Mouse (Mus musculus) E14TG2a.4 (cell line): Measurements from ENCODE around the gene Lsg1.

Experiments
- H3K27me3 ChIP-seq: 2 replicates; pipeline ENCODE4 v1.6.1; 2014; ENCODE audit warnings: low read length, control low read depth; ENCODE audit not compliant: insufficient read depth
- H3K36me3 ChIP-seq: 2 replicates; pipeline ENCODE4 v1.6.1; 2014; ENCODE audit warnings: low read length, control low read depth; ENCODE audit not compliant: insufficient read depth
- H3K4me1 ChIP-seq: replicated peaks from 2 replicates; pipeline ENCODE4 v1.6.1; 2014; ENCODE audit warnings: low read depth, low read length, control low read depth
- H3K4me3 ChIP-seq: replicated peaks from 2 replicates; pipeline ENCODE4 v1.5.1; 2014; ENCODE audit warnings: mild to moderate bottlenecking, low read length
- H3K9me3 ChIP-seq: 2 replicates; pipeline ENCODE4 v1.6.1; 2014; ENCODE audit warnings: low read length, control low read depth
- CTCF ChIP-seq: conservative IDR thresholded peaks from 2 replicates; pipeline ENCODE4 v1.5.1; 2014; ENCODE audit warnings: low read length
- NANOG ChIP-seq: IDR thresholded peaks from 2 replicates; pipeline ENCODE4 v1.6.1; 2014; ENCODE audit warnings: borderline replicate concordance, low read length, mixed read lengths
- POU5F1 ChIP-seq: IDR thresholded peaks from 2 replicates; pipeline ENCODE4 v1.6.1; 2014; ENCODE audit warnings: low read length, borderline replicate concordance

The Lsg1 gene

DNA sequence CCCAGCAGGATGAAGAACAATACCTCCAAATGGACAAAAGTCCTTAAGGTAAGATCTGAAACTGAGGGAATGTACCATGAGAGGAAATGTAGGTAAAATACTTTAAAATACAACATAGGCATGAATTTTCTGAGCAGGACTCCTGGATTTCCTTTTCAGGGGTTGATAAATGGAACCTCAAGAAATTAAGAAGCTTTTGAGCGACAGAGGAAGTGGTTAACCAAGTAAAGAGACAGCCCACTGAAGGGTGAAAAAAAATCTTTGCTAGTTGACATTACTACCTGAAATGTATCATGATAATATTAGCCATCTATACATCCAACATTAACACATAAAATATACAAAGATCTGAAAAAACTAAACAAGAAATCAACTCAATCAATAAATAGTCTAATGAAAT is 52.3 kb downstream of the Lsg1 start:
- TF ChIP-seq CTCF (no peak), POU5F1 (no peak), NANOG (no peak)
- Histone ChIP-seq H3K9me3 (no peaks in the 10 kb centered on the region), H3K4me3 (no peak overlapping the region), H3K36me3 (no peaks in the 10 kb centered on the region), H3K27me3 (no peaks in the 10 kb centered on the region), H3K4me1 (peaks cover 21% of the 10 kb centered on the region)

- Histone ChIP-seq H3K36me3 (no peaks in the 10 kb centered on the region), H3K4me3 (no peak overlapping the region), H3K27me3 (no peaks in the 10 kb centered on the region), H3K9me3 (no peaks in the 10 kb centered on the region), H3K4me1 (peaks cover 6% of the 10 kb centered on the region; the same call in 1 of the 2 replicates)
- TF ChIP-seq NANOG (no peak), CTCF (no peak), POU5F1 (no peak)
Measured at GRCm38 (mm10) chr16:30533592-30533991, 53.8 kb downstream of the Lsg1 start.

DNA sequence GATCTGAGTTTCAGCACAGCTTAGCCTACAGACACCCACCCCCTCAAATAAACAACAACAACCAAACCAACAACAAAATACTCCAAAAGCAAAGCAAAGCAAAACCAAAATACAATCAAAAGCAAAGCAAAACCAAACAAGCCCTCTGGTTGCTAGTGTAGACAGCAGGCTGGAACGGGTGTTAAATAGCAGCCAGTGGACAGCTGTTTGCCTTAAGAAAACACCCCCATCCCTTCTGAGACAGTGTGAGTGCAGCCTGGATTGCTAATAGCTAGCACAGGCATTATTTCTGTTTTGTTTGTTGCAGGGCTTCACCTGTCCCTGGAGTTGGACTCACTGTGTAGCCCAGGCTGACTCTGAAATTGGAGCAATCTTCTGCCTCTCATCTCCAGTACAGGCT is 54.5 kb downstream of the Lsg1 start:
- H3K4me1 ChIP-seq, result peaks cover 5% of the 10 kb centered on the region; the same call in 1 of the 2 replicates
- H3K9me3 ChIP-seq, result no peaks in the 10 kb centered on the region
- TF ChIP-seq CTCF, result no peak
- no peak for TF ChIP-seq NANOG
- no peak for TF ChIP-seq POU5F1
- no peak overlapping the region for H3K4me3 ChIP-seq
- no peaks in the 10 kb centered on the region for H3K27me3 ChIP-seq
- H3K36me3 ChIP-seq, result no peaks in the 10 kb centered on the region

DNA sequence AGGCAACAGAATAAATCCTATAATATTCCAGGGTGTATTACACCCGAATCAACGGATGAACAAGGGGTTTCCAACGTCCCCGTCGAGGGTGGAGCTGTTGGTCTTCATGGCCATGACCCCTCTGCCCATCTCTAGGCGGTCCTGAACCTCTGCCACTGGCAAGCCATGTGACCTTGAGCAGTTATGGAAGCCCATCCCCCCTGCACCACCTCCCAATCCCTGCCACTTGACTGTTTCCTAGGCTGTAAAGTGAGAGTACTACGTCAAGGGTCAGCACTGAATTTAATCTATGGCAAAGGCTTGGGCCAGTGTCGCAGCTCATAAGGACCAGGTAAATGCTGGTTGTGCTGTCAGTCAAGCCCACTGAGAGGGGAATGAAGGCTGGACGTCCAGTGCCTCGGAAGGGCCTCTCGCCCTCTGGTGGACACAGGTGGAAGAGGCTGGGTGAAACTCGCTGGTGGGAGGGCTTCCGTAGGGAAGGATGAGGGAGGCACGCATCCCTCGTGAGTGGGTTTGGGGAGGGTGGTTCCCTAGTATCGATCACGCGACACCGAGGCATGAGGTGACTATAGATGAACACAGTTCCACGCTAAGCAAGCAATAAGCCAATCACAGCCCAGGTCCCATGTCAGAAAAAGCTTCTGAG is 55.5 kb downstream of the Lsg1 start:
- TF ChIP-seq CTCF (peak; percentile 72), NANOG (no peak)
- Histone ChIP-seq H3K4me1 (peaks cover 5% of the 10 kb centered on the region; the same call in 1 of the 2 replicates), H3K4me3 (no peak overlapping the region), H3K27me3 (no peaks in the 10 kb centered on the region), H3K9me3 (no peaks in the 10 kb centered on the region), H3K36me3 (no peaks in the 10 kb centered on the region)

- Histone ChIP-seq H3K4me1 (peaks cover 5% of the 10 kb centered on the region; the same call in 1 of the 2 replicates), H3K9me3 (no peaks in the 10 kb centered on the region), H3K4me3 (no peak overlapping the region), H3K36me3 (no peaks in the 10 kb centered on the region), H3K27me3 (no peaks in the 10 kb centered on the region)
- no peak for TF ChIP-seq NANOG
- peak; percentile 63 for TF ChIP-seq CTCF
Measured at GRCm38 (mm10) chr16:30530815-30531214, 56.6 kb downstream of the Lsg1 start.

DNA sequence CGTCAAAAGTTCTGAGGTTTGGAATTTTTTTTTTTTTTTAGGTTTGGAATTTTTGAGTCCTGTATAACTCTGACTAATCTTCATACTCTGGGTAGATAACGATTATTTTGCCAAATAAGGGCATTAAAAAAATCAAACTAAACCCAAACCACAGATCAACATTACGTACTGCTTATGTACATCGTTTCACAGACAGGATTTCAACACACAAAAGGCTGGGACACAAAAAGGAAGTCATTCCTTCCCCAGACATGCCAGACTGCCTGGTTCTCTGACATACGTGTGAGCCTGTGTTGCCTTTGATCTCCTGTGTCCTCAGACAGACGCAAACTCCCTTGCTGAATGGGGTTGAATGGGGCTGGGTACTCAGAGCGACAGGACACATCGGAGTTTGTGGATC is 59.0 kb downstream of the Lsg1 start:
- no peaks in the 10 kb centered on the region for H3K9me3 ChIP-seq
- no peaks in the 10 kb centered on the region for H3K36me3 ChIP-seq
- peaks cover 13% of the 10 kb centered on the region for H3K4me1 ChIP-seq
- TF ChIP-seq NANOG, result no peak
- TF ChIP-seq CTCF, result no peak
- no peak for TF ChIP-seq POU5F1
- no peaks in the 10 kb centered on the region for H3K27me3 ChIP-seq
- H3K4me3 ChIP-seq, result no peak overlapping the region

DNA sequence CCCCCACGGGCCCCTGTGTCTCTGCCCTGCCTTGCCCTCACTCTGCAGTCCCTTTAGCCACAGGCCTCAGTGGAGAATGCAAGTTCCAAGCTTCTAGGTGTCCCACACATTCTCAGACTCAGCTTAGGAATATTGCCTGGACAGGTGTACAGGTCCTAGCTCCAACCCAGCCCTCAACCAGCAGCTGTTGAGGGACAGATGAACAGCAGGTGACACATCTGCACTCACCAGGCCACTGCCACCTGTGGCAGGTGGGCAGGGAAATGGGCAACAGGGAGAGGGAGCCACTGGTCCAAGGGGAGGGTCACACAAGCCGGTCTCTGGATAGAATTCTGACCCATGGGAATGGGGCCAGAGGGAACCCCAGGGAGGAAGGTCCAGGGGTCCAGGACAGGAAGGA is 59.5 kb downstream of the Lsg1 start:
- H3K4me3 ChIP-seq, result no peak overlapping the region
- no peaks in the 10 kb centered on the region for H3K36me3 ChIP-seq
- peaks cover 18% of the 10 kb centered on the region for H3K4me1 ChIP-seq
- no peaks in the 10 kb centered on the region for H3K9me3 ChIP-seq
- H3K27me3 ChIP-seq, result no peaks in the 10 kb centered on the region
- TF ChIP-seq NANOG (no peak), CTCF (no peak), POU5F1 (no peak)

- TF ChIP-seq NANOG (no peak), POU5F1 (no peak), CTCF (no peak)
Measured at GRCm38 (mm10) chr16:30525756-30526155, 61.6 kb downstream of the Lsg1 start.

GRCm38 (mm10) chr16:30524481-30524880 is 62.9 kb downstream of the Lsg1 start:
- Histone ChIP-seq H3K36me3 (no peaks in the 10 kb centered on the region), H3K9me3 (no peaks in the 10 kb centered on the region), H3K27me3 (no peaks in the 10 kb centered on the region), H3K4me3 (no peak overlapping the region), H3K4me1 (peaks cover 28% of the 10 kb centered on the region)
- TF ChIP-seq NANOG, result no peak
- TF ChIP-seq POU5F1, result no peak
- TF ChIP-seq CTCF, result no peak

More at GRCm38 (mm10) chr16:30525756-30526155, 61.6 kb downstream of the Lsg1 start:
- no peaks in the 10 kb centered on the region for H3K27me3 ChIP-seq
- no peaks in the 10 kb centered on the region for H3K9me3 ChIP-seq
- H3K4me1 ChIP-seq, result peaks cover 28% of the 10 kb centered on the region
- H3K36me3 ChIP-seq, result no peaks in the 10 kb centered on the region
- no peak overlapping the region for H3K4me3 ChIP-seq
